Mouse (Mus musculus): ENCODE measurements around the gene Hspa8. TPM values are rescaled to one million over a fixed set of nuclear protein-coding genes. Genes with fewer than 3 reads are reported as not detected.
"Not testable (repeated sequence)": the region's sequence is repeated elsewhere in the genome, so short reads cannot be mapped to it uniquely, and the experiment has no call there.

Gene Hspa8
- polyA plus RNA-seq, 1 experiment from 2014 or later: 1,252 TPM

- in situ Hi-C loops (cut with MboI; ENCODE audit: low pct_unique_long_range_greater_than_20kb): no loop called here
- ATAC-seq (no peak), DNase-seq (ENCODE audit: low read depth, low spot score) (no peak)
- H3K27me3 ChIP-seq: no peaks in the 10 kb centered on the region
- ChIA-PET CTCF (interaction anchor here (0.9 to 1.9 kb wide), 3 partner anchors 42 to 183 kb away, joined by 3 to 10 read pairs (median 4); no protein-coding TSS in a partner anchor), POLR2A (interaction anchor here (0.6 kb wide), 1 partner anchor 803 kb away, joined by 4 read pairs; no protein-coding TSS in a partner anchor)
- no peak for TF ChIP-seq CTCF (IDR thresholded peaks at IDR 0.05)
Measured at GRCm38 (mm10) chr9:40799112-40799511, 1.7 kb upstream of the Hspa8 start.

DNA sequence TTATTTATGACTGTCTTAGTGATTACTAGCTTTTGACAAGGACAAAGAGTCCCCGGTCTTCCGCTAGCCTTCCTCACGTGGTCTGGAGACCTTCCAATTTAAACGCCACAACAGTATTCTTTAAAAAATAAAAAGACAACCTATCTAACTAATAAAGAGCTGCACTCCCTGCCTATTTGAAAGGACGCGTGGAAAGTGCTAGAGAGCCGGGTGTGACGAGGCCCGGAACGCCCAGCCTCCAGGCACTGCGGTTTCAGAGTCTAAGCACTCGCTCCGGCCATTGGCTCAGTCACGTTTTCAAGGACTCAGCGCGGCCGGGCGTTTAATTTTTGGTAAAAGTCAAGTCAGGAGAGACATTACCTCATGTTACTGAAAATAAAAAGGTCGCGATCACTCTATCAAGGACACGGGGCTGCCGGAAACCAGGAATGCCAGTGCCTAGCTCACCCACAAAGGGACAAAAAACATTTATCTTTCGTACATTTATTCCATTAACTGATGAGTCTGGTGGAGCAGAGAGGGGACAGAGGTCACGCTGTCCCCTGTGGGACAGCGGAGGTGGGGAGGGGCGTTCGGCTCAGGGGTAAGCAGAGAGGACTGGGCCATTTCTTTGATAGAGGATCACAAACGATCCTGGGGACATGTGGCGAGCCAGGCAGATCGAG, 815 bp upstream of the Hspa8 start:
- no peak for TF ChIP-seq CTCF (IDR thresholded peaks at IDR 0.05)
- no peaks in the 10 kb centered on the region for H3K27me3 ChIP-seq
- in situ Hi-C loops (cut with MboI; ENCODE audit: low pct_unique_long_range_greater_than_20kb): loop anchor here (5.0 kb wide), 1 partner anchor 43 kb away; no protein-coding TSS in a partner anchor
- ChIA-PET POLR2A (no interaction called here), CTCF (interaction anchor here (1.7 to 1.9 kb wide), 2 partner anchors 43 to 184 kb away, joined by 3 to 10 read pairs; no protein-coding TSS in a partner anchor)
- peak; percentile 53 for DNase-seq (ENCODE audit: low read depth, low spot score)
- peak; percentile 41 for ATAC-seq

DNA sequence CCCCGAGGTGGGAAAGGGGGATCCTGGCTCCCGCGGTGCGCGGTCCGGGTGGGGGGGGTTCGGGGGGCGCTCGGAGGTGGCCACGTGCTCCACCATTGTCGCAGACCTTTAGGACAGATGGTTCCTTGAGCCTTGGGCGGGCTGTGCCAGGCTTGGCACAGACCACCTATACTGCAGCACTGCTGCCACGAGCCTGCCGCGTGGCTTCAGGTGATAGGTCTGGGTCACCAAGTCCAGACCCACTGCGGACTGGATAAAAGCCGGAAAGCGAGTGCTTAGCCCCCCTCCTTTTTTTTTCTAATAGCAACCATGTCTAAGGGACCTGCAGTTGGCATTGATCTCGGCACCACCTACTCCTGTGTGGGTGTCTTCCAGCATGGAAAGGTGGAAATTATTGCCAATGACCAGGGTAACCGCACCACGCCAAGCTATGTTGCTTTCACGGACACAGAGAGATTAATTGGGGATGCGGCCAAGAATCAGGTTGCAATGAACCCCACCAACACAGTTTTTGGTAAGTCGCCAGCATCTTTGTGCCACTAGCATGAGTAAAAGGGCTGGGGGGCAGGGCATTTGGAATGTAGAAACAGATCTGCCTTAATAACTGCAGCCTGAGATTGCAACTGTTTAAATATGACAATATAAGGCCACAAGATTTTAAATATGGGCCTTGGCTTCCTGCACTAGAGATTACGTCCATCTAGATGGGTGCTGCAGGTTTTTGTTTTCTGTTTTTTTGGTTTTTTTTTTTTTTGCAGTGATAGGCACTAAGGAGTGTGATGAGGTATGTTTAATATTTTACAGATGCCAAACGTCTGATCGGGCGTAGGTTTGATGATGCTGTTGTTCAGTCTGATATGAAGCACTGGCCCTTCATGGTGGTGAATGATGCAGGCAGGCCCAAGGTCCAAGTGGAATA, 1.1 kb downstream of the Hspa8 start:
- ATAC-seq; POLR2A ChIA-PET; CTCF ChIA-PET; H3K27me3 ChIP-seq; DNase-seq (ENCODE audit: low read depth, low spot score): not testable (repeated sequence)
- in situ Hi-C loops (cut with MboI; ENCODE audit: low pct_unique_long_range_greater_than_20kb): loop anchor here (5.0 kb wide), 1 partner anchor 45 kb away; no protein-coding TSS in a partner anchor

GRCm38 (mm10) chr9:40802533-40802875, 1.7 kb downstream of the Hspa8 start:
- ATAC-seq; POLR2A ChIA-PET; H3K27me3 ChIP-seq; DNase-seq (ENCODE audit: low read depth, low spot score); CTCF ChIA-PET: not testable (repeated sequence)
- in situ Hi-C loops (cut with MboI; ENCODE audit: low pct_unique_long_range_greater_than_20kb): loop anchor here (5.0 kb wide), 1 partner anchor 45 kb away; no protein-coding TSS in a partner anchor

DNA sequence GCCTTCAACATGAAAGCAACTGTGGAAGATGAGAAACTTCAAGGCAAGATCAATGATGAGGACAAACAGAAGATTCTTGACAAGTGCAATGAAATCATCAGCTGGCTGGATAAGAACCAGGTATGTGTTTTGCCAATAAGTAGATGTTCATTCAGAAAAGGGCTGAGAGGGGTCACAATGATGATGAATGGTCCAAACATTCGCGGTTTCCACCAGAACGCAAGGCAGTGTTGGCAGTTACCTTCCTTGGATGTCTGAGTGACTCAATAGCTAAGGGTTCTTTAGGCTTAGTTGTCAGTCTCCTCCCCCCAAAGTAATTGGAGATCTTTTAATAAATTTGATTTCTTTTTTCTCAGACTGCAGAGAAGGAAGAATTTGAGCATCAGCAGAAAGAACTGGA, 3.8 kb downstream of the Hspa8 start:
- CTCF ChIA-PET: interaction anchor here (0.8 to 4.2 kb wide), 3 partner anchors 48 to 188 kb away, joined by 3 to 30 read pairs (median 3); no protein-coding TSS in a partner anchor
- POLR2A ChIA-PET; DNase-seq (ENCODE audit: low read depth, low spot score); H3K27me3 ChIP-seq; ATAC-seq: not testable (repeated sequence)
- in situ Hi-C loops (cut with MboI; ENCODE audit: low pct_unique_long_range_greater_than_20kb): loop anchor here (5.0 kb wide), 1 partner anchor 47 kb away; no protein-coding TSS in a partner anchor

DNA sequence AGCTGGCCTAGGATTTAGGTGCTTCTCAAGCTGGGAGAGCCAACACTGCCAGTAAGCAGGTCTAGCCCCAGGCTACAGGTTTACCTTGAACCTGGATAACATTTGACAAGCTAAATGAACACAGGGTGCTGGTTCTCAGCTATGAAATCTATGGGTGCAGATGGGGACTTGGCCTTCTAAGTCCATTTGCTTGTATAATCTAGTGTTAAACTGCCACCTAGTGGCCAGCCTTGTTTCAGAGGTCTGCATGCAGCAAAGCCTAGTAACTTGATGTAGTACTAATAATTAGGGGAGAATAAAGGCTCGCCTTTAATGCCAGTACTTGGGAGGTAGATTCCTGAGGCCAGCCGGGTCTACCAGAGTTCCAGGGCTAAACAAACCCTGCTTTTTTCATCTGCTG, 4.5 kb downstream of the Hspa8 start:
- TF ChIP-seq CTCF (IDR thresholded peaks at IDR 0.05): peak; percentile 50
- ATAC-seq (no peak), DNase-seq (ENCODE audit: low read depth, low spot score) (no peak)
- ChIA-PET POLR2A (no interaction called here), CTCF (interaction anchor here (0.6 to 4.2 kb wide), 5 partner anchors 48 to 189 kb away, joined by 3 to 30 read pairs (median 3); no protein-coding TSS in a partner anchor)
- in situ Hi-C loops (cut with MboI; ENCODE audit: low pct_unique_long_range_greater_than_20kb): no loop called here
- H3K27me3 ChIP-seq: no peaks in the 10 kb centered on the region

- no peak for DNase-seq (ENCODE audit: low read depth, low spot score)
Measured at GRCm38 (mm10) chr9:40806440-40807288, 5.9 kb downstream of the Hspa8 start.

GRCm38 (mm10) chr9:40807289-40807920, 6.6 kb downstream of the Hspa8 start:
- no peaks in the 10 kb centered on the region for H3K27me3 ChIP-seq
- no peak for ATAC-seq
- in situ Hi-C loops (cut with MboI; ENCODE audit: low pct_unique_long_range_greater_than_20kb): no loop called here
- POLR2A ChIA-PET: interaction anchor here (1.5 kb wide), 1 partner anchor 9 kb away, joined by 4 read pairs; no protein-coding TSS in a partner anchor
- DNase-seq (ENCODE audit: low read depth, low spot score): no peak
- CTCF ChIA-PET: interaction anchor here (0.9 to 4.2 kb wide), 9 partner anchors 8 to 191 kb away, joined by 3 to 30 read pairs (median 4); no protein-coding TSS in a partner anchor
- peak; percentile 4 for TF ChIP-seq CTCF (IDR thresholded peaks at IDR 0.05)

More at GRCm38 (mm10) chr9:40806440-40807288, 5.9 kb downstream of the Hspa8 start:
- ChIA-PET CTCF (interaction anchor here (1.0 to 4.2 kb wide), 9 partner anchors 9 to 63 kb away, joined by 3 to 30 read pairs (median 4); no protein-coding TSS in a partner anchor), POLR2A (interaction anchor here (0.5 to 0.6 kb wide), 3 partner anchors 10 to 337 kb away, joined by 3 read pairs; no protein-coding TSS in a partner anchor)
- no peaks in the 10 kb centered on the region for H3K27me3 ChIP-seq
- TF ChIP-seq CTCF (IDR thresholded peaks at IDR 0.05): peak; percentile 14
- ATAC-seq: peak; percentile 23
- in situ Hi-C loops (cut with MboI; ENCODE audit: low pct_unique_long_range_greater_than_20kb): no loop called here

All from Patski (cell line).